Mouse (Mus musculus) cortical plate, adult 2 months (tissue): ENCODE data around the gene Daw1. TPM values are rescaled to one million over a fixed set of nuclear protein-coding genes. Genes with fewer than 3 reads are reported as not detected.

Experiments
- H3K27ac ChIP-seq: fragments of 200-500 bp; 2 replicates; pipeline ENCODE4 v1.5.1; 2012; ENCODE audit warnings: low read length, control low read depth, inconsistent platforms; ENCODE audit not compliant: insufficient read depth
- H3K4me1 ChIP-seq: fragments of 200-500 bp; 2 replicates; pipeline ENCODE4 v1.6.1; 2011; ENCODE audit warnings: low read length; ENCODE audit not compliant: control insufficient read depth, insufficient read depth
- H3K4me3 ChIP-seq: fragments of 200-500 bp; 2 replicates; pipeline ENCODE4 v1.5.1; 2011; ENCODE audit warnings: mild to moderate bottlenecking, low read length, control low read depth; ENCODE audit not compliant: insufficient read depth
- CTCF ChIP-seq: fragments of 200-500 bp; IDR thresholded peaks from 2 replicates; pipeline ENCODE4 v1.5.1; 2011; ENCODE audit warnings: mild to moderate bottlenecking, control low read depth, low read length; ENCODE audit not compliant: insufficient read depth; ENCODE audit errors: extremely low read depth
- POLR2A ChIP-seq: fragments of 200-500 bp; IDR thresholded peaks from 2 replicates; pipeline ENCODE4 v1.6.1; 2011; ENCODE audit warnings: mild to moderate bottlenecking, low read length, control low read depth; ENCODE audit not compliant: insufficient read depth; ENCODE audit errors: extremely low read depth
- polyA plus RNA-seq: library from polyadenylated mRNA; depleted of rRNA; stranded (reverse); fragments of >200 nt; gene quantifications from 2 replicates; pipeline ENCODE4 v1.2.3, GENCODE M21; 2012

The Daw1 gene
- polyA plus RNA-seq, 1 experiment: 0.56 TPM

- no peak for TF ChIP-seq POLR2A
- TF ChIP-seq CTCF: no peak
- Histone ChIP-seq H3K4me3 (no peak overlapping the region), H3K27ac (no peak overlapping the region), H3K4me1 (no peaks in the 10 kb centered on the region)
Observed at GRCm38 (mm10) chr1:83137847-83138246, 21.7 kb upstream of the Daw1 start.

- Histone ChIP-seq H3K4me1 (no peaks in the 10 kb centered on the region), H3K4me3 (no peak overlapping the region), H3K27ac (no peak overlapping the region)
- TF ChIP-seq CTCF (no peak), POLR2A (no peak)
Observed at GRCm38 (mm10) chr1:83138721-83139120, 20.8 kb upstream of the Daw1 start.

GRCm38 (mm10) chr1:83141510-83141909 lies 18.0 kb upstream of the Daw1 start:
- no peak for TF ChIP-seq CTCF
- no peak for TF ChIP-seq POLR2A
- Histone ChIP-seq H3K4me1 (no peaks in the 10 kb centered on the region), H3K27ac (no peak overlapping the region), H3K4me3 (no peak overlapping the region)

GRCm38 (mm10) chr1:83142055-83142454 lies 17.5 kb upstream of the Daw1 start:
- TF ChIP-seq CTCF (no peak), POLR2A (no peak)
- Histone ChIP-seq H3K27ac (no peak overlapping the region), H3K4me1 (no peaks in the 10 kb centered on the region), H3K4me3 (no peak overlapping the region)

GRCm38 (mm10) chr1:83146547-83146946 lies 13.0 kb upstream of the Daw1 start:
- TF ChIP-seq POLR2A (no peak), CTCF (no peak)
- Histone ChIP-seq H3K4me3 (no peak overlapping the region), H3K4me1 (no peaks in the 10 kb centered on the region), H3K27ac (no peak overlapping the region)

GRCm38 (mm10) chr1:83150227-83150626 lies 9.3 kb upstream of the Daw1 start:
- no peak for TF ChIP-seq CTCF
- no peak for TF ChIP-seq POLR2A
- no peak overlapping the region for H3K4me3 ChIP-seq

GRCm38 (mm10) chr1:83152961-83153360 lies 6.6 kb upstream of the Daw1 start:
- Histone ChIP-seq H3K4me3 (no peak overlapping the region), H3K4me1 (no peaks in the 10 kb centered on the region), H3K27ac (no peak overlapping the region)
- TF ChIP-seq POLR2A (no peak), CTCF (no peak)

More at GRCm38 (mm10) chr1:83150227-83150626, 9.3 kb upstream of the Daw1 start:
- no peaks in the 10 kb centered on the region for H3K4me1 ChIP-seq
- no peak overlapping the region for H3K27ac ChIP-seq

GRCm38 (mm10) chr1:83156876-83157275 lies 2.7 kb upstream of the Daw1 start:
- no peak overlapping the region for H3K4me3 ChIP-seq
- H3K4me1 ChIP-seq: no peaks in the 10 kb centered on the region
- H3K27ac ChIP-seq: no peak overlapping the region
- TF ChIP-seq CTCF: no peak
- TF ChIP-seq POLR2A: no peak

GRCm38 (mm10) chr1:83161658-83162057 lies 2.1 kb downstream of the Daw1 start:
- H3K4me1 ChIP-seq: no peaks in the 10 kb centered on the region
- H3K27ac ChIP-seq: no peak overlapping the region
- TF ChIP-seq CTCF (no peak), POLR2A (no peak)
- H3K4me3 ChIP-seq: no peak overlapping the region

GRCm38 (mm10) chr1:83164027-83164426 lies 4.5 kb downstream of the Daw1 start:
- H3K27ac ChIP-seq: no peak overlapping the region
- H3K4me1 ChIP-seq: no peaks in the 10 kb centered on the region
- TF ChIP-seq CTCF: no peak
- no peak for TF ChIP-seq POLR2A
- H3K4me3 ChIP-seq: no peak overlapping the region
